Mouse (Mus musculus) right cerebral cortex, postnatal 10 days (tissue): ENCODE measurements around the gene Arid3b.
"Not testable (repeated sequence)": the region's sequence is repeated elsewhere in the genome, so short reads cannot be mapped to it uniquely, and the experiment has no call there.

Source experiments
- DNase-seq, 2 experiments: peaks; one replicate each; pipeline ENCODE4 v3.0.0; 2021; ENCODE audit warnings: low spot score in 2 of 2

Gene Arid3b

DNA sequence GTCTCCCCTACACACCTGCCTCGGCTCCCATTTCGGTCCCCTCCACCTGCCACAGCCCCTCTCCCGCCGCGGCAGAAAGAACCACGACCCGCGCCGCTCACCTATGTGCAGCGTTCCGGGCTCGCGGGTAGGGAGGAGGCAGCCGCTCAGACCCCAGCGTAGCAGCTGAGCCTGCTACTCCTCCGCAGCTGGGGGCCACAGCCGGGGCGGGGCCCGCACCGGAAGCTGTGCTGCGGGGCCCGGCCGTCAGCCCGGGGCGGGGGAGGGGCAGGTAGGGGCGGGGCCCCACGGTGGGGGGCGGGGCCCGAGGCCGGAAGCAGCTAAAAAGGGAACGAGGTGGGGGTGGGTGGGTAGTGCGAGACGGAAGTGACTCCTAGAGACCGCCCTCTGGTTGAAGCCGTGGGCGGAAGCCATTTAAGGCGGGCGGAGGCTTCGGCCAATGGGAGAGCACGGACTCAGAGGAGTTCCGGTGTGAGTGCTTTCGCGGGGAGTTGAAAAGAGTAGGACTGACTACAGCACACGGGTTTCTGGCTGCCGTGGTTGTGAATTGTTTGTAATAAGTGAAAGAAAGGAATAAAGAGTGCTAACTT is at the start of gene Arid3b:
Gene Arid3b (minus strand): TSS at position 213 of the 590 bp plus-strand sequence.
- peak; percentile 97 to 98 for DNase-seq

- DNase-seq: no peak
Measured at GRCm38 (mm10) chr9:57883413-57883812, 46.8 kb upstream of the Arid3b start.

- not testable (repeated sequence) for DNase-seq
Measured at GRCm38 (mm10) chr9:57881781-57882180, 45.2 kb upstream of the Arid3b start.

DNA sequence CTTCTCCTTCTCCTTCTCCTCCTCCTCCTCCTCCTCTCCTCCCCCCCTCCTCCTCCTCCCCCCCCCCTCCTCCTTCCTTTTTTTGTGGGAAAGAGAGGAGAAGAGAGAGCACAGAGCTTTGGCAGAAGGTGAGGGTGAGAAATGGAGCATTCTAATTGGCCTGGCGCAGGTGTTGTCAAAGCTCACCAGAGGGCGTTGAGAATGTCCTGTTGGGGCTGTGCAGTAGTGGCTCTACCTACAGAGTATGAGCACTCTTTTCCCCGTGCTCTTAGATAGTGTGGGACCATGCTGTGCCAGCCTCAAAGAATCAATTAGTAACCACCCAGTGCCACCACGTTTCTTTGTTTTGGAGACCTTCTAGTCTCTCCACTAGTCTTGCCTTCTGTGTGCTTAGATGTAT is 43.7 kb upstream of the Arid3b start:
- DNase-seq: no peak

GRCm38 (mm10) chr9:57879213-57879612 is 42.6 kb upstream of the Arid3b start:
- DNase-seq: no peak

GRCm38 (mm10) chr9:57874994-57875393 is 38.4 kb upstream of the Arid3b start:
- no peak for DNase-seq

GRCm38 (mm10) chr9:57874134-57874533 is 37.5 kb upstream of the Arid3b start:
- no peak for DNase-seq

DNA sequence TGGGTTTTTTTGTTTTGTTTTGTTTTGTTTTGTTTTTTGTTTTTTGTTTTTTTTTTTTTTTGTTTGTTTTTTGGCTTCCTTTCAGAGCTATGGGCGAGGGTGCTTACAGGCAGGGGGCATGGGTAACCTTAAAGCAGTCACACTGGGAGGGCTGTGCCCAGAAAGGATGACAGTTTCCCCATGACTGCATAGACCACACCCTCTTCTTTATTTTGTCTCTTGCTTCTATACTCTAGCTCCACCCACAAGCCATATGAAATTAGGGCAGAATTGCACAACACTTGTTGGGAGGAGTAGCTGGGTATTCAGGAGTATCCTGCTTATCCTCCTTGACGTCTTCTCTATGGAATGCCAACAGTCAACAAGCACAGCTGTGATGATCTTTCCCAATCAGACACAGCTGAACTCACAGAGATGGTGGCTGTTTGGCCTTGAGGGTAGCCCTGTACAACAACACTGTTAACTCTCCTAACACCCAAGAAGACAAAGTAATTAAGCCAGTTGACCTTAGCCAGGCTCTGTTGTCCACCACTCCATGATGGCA is 33.8 kb upstream of the Arid3b start:
- DNase-seq: no peak

- DNase-seq: no peak
Measured at GRCm38 (mm10) chr9:57868767-57869166, 32.2 kb upstream of the Arid3b start.

GRCm38 (mm10) chr9:57867880-57868279 is 31.3 kb upstream of the Arid3b start:
- DNase-seq: no peak

DNA sequence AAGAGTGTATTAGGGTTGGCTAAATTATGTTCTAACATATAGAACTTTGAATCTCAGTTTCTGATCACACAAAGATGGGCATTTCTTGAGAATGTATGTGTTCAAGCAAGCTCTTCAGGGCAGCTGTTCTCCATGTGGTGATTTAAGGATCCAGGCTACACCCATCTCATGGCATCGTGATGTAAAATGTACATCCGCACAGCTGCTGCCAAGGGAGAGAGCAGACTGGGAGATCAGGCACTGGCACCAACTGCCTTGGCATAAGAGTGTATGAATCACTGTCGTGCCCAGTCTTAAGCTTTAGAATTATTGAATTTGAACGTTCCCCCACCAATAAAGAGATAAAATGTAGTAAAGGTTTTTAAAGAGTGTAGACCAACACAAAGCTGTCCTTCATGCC is 30.6 kb upstream of the Arid3b start:
- DNase-seq: peak; percentile 44 to 61

- no peak for DNase-seq
Measured at GRCm38 (mm10) chr9:57866530-57866929, 29.9 kb upstream of the Arid3b start.

DNA sequence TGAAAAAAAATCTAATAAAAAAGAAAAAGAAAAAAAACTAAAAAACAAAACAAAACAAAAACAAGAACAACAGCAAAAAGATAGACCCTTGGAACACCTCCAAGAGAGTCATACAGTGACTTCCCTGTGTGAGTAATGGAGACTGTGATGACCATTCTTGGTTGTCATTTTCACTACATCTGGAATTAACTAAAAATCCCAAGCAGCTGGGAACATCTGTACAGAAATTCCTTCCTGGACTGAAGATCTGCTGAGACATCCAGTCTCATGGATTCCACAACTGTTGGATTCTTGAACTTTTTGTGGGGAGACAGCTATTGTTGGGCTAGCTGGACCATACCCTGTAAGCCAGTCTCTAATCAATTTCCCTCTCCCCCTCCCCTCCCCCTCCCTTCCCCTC is 27.7 kb upstream of the Arid3b start:
- DNase-seq: no peak

GRCm38 (mm10) chr9:57861951-57862471 is 25.4 kb upstream of the Arid3b start:
- peak; percentile 84 to 86 for DNase-seq

- DNase-seq: no peak
Measured at GRCm38 (mm10) chr9:57856456-57856855, 19.9 kb upstream of the Arid3b start.

DNA sequence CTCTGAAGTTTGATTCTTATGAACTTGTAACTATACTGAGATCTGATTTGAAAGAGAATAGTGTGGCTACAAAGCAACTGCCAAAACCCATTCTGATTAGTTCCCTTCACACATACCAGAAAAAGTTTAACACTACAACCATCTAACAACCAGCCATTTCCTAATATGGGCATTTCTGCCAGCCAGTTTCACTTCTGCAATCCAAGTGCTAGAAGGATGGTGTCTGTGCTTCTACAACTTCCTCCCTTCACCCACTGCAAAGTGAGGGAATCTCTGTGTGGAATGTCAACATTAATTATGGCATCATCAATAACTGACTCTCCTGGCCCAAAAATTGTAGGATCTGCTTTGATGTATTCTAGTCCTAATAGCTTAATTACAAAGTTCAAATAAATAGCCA is 17.7 kb upstream of the Arid3b start:
- no peak for DNase-seq

DNA sequence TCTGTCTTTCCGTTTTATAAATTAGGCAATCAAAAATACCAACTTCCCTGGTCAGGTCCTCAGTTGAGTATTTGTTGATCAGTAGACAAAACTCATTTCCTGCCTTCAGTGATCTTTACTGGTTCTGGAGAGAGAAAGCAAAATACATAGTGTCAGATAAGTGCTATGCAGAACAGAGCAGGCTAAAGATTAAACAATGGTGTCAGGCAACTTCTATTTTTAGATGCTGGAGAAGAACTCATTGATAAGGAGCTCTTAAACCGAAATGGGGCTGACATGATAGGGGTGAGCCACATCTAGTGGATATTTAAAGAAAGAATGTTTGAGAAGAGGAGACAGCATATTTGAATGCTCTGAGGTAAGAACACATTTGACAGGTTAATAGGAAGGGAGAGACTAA is 2.4 kb upstream of the Arid3b start:
- no peak for DNase-seq

DNA sequence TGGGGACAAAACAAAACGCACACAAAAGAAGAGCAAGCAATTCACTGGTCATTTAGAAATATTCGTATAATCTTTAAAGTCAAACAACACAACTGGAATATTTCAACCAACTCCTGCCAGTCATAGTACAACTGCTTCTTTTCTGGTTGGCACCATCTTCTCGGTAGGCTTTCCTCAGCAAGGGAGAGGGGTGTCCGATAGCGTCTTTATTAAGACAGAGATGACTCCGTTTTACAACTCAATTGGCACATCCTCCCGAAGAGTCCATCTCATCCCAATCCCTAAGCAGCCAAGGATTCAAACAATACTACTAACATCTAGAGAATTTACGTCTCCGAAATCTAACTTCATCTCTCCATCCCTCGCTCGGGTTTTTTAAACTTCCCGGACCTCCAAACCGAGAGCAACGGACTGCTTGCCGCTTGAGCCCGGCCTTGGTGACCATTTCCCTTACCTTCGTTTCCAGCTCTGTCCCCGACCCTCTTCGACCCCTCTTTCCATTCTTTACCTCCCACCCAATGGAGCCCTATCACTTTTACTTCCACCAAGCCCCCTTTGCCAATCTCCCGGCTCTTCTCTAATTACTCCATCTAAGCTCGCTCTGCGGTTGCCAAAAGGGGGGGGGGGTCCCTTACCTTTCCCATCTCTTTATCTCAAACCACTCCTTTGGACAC is 615 bp downstream of the Arid3b start:
- no peak for DNase-seq

- DNase-seq: no peak
Measured at GRCm38 (mm10) chr9:57834629-57835417, 1.8 kb downstream of the Arid3b start.

GRCm38 (mm10) chr9:57833762-57834471 is 2.7 kb downstream of the Arid3b start:
- DNase-seq: no peak

DNA sequence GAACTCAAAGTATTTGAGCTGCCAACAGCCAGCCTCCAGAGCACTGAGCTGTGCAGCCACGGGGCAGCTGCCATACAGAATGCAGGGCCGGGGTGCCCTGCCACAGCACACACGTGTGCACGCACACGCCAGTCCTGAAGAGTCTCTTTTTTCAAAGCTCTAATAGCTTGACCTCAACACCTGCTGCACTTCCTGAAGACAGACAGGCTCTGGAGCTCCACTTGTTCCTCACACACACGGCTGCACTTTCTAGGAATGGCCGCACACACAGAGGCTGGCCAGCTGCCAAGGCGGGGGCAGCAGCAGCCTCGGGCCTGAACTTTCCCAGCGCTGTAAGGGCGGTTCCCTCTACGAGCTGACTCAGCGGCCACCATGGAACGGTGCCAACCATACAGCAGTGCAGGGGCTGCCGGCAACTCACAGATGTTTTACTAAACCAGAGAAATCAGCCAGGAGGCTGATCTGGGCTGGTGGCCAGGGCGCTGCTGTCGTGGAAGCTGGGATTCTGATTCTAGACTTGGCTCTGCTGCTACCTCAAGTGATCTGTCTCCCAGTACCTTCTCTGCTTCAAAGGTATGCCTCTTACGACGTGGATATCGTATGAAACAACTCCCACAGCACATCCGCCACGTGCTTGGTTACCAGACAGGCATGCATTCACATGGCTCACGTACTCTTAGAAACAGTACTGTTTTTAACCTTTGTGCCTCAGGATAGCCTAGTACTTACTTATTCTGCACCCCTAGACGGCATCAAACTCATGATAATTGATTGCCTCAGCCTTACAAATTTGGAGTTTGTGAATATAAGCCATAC is 5.1 kb downstream of the Arid3b start:
- DNase-seq: peak; percentile 94 to 95
